Mouse (Mus musculus): ENCODE measurements around the gene Cyp2b23. TPM values are rescaled to one million over a fixed set of nuclear protein-coding genes. Genes with fewer than 3 reads are reported as not detected.
"Not testable (repeated sequence)": the region's sequence is repeated elsewhere in the genome, so short reads cannot be mapped to it uniquely, and the experiment has no call there.

The Cyp2b23 gene
- polyA plus RNA-seq, 1 experiment = not detected

GRCm38 (mm10) chr7:26666011-26666410 lies 20.2 kb downstream of the Cyp2b23 start:
- Histone ChIP-seq H3K79me2 (ENCODE audit: control insufficient read depth, insufficient read depth) (no peaks in the 10 kb centered on the region), H3K4me3 (ENCODE audit: insufficient read depth, poor library complexity, severe bottlenecking) (no peak overlapping the region), H3K79me3 (ENCODE audit: low read depth) (no peaks in the 10 kb centered on the region), H3K36me3 (ENCODE audit: control insufficient read depth, insufficient read depth) (no peaks in the 10 kb centered on the region), H3ac (ENCODE audit: control insufficient read depth, insufficient read length, low read depth) (no peak overlapping the region), H3K27me3 (ENCODE audit: control insufficient read depth, insufficient read depth, insufficient read length) (no peaks in the 10 kb centered on the region)
- TF ChIP-seq USF1 (IDR thresholded peaks at IDR 0.05; ENCODE audit: low read depth) = no peak
- TF ChIP-seq CEBPB (IDR thresholded peaks at IDR 0.05; ENCODE audit: low read depth) = no peak
- TF ChIP-seq MYOG (IDR thresholded peaks at IDR 0.05; ENCODE audit: control insufficient read depth, extremely low read depth, insufficient read length) = no peak
- no peak for TF ChIP-seq CTCF (IDR thresholded peaks at IDR 0.05; ENCODE audit: control insufficient read depth, insufficient read depth, insufficient read length)
- TF ChIP-seq MYOD1 (IDR thresholded peaks at IDR 0.05; ENCODE audit: control insufficient read depth, insufficient read length, low read depth) = no peak

GRCm38 (mm10) chr7:26618364-26618763 lies 67.9 kb downstream of the Cyp2b23 start, which contains the start of gene Vmn1r185:
TSS of gene Vmn1r185 (minus strand) at chr7:26618464.
- not testable (repeated sequence) for H3K79me2 ChIP-seq (ENCODE audit: control insufficient read depth, insufficient read depth); H3ac ChIP-seq (ENCODE audit: control insufficient read depth, insufficient read length, low read depth); H3K79me3 ChIP-seq (ENCODE audit: low read depth); H3K36me3 ChIP-seq (ENCODE audit: control insufficient read depth, insufficient read depth); H3K27me3 ChIP-seq (ENCODE audit: control insufficient read depth, insufficient read depth, insufficient read length); H3K4me3 ChIP-seq (ENCODE audit: insufficient read depth, poor library complexity, severe bottlenecking)

Other genes starting within 250 kb of the Cyp2b23 start
- not detected for gene Nlrp9a, start 151.4 kb downstream of the Cyp2b23 start, polyA plus RNA-seq (2012; fragmentation: generic; extraction: Trizol)
- gene Vmn1r185, start 68.0 kb downstream of the Cyp2b23 start, polyA plus RNA-seq (2012; fragmentation: generic; extraction: Trizol) = not detected
- gene Cyp2b19, start 70.7 kb upstream of the Cyp2b23 start, polyA plus RNA-seq (2012; fragmentation: generic; extraction: Trizol) = not detected
- not detected for gene Cyp2g1, start 122.5 kb upstream of the Cyp2b23 start, polyA plus RNA-seq (2012; fragmentation: generic; extraction: Trizol)
- not detected for gene Cyp2a5, start 148.9 kb upstream of the Cyp2b23 start, polyA plus RNA-seq (2012; fragmentation: generic; extraction: Trizol)